Mouse (Mus musculus): Measurements from ENCODE around the gene Ugt1a6b. TPM values are rescaled to one million over a fixed set of nuclear protein-coding genes. Genes with fewer than 3 reads are reported as not detected.
"Not testable (repeated sequence)": the region's sequence is repeated elsewhere in the genome, so short reads cannot be mapped to it uniquely, and the experiment has no call there.

Ugt1a6b gene
- total and polyA plus RNA-seq, 2 experiments from 2014 or later: 2.0 to 2.9 TPM

GRCm38 (mm10) chr1:88125827-88126360, 22.8 kb downstream of the Ugt1a6b start:
- H3K9me3 ChIP-seq (ENCODE audit: low read length); H3K27ac ChIP-seq (ENCODE audit: low read depth, low read length); ATAC-seq; H3K27me3 ChIP-seq (ENCODE audit: insufficient read depth, low read length); DNase-seq; H3K36me3 ChIP-seq (ENCODE audit: insufficient read depth); H3K9ac ChIP-seq; H3K4me3 ChIP-seq (ENCODE audit: low read depth, low read length); H3K4me2 ChIP-seq (ENCODE audit: low read depth); H3K4me1 ChIP-seq (ENCODE audit: insufficient read depth): not testable (repeated sequence)
- peak; percentile 32 for TF ChIP-seq CTCF (IDR thresholded peaks at IDR 0.05; ENCODE audit: low read depth)
- WGBS: 74% methylated on average over 4 of the region's 4 CpGs

- not testable (repeated sequence) for H3K27me3 ChIP-seq (ENCODE audit: insufficient read depth, low read length); H3K9ac ChIP-seq; ATAC-seq; H3K4me2 ChIP-seq (ENCODE audit: low read depth); H3K4me1 ChIP-seq (ENCODE audit: insufficient read depth); H3K36me3 ChIP-seq (ENCODE audit: insufficient read depth); H3K9me3 ChIP-seq (ENCODE audit: low read length); H3K27ac ChIP-seq (ENCODE audit: low read depth, low read length); DNase-seq; H3K4me3 ChIP-seq (ENCODE audit: low read depth, low read length)
- 96% methylated on average over 2 of the region's 2 CpGs for WGBS
Observed at GRCm38 (mm10) chr1:88129091-88129490, 26.0 kb downstream of the Ugt1a6b start.

GRCm38 (mm10) chr1:88130223-88130622, 27.2 kb downstream of the Ugt1a6b start:
- not testable (repeated sequence) for H3K4me2 ChIP-seq (ENCODE audit: low read depth); ATAC-seq; H3K9ac ChIP-seq; H3K4me3 ChIP-seq (ENCODE audit: low read depth, low read length); H3K27me3 ChIP-seq (ENCODE audit: insufficient read depth, low read length); H3K9me3 ChIP-seq (ENCODE audit: low read length); H3K27ac ChIP-seq (ENCODE audit: low read depth, low read length); H3K4me1 ChIP-seq (ENCODE audit: insufficient read depth); H3K36me3 ChIP-seq (ENCODE audit: insufficient read depth); DNase-seq
- WGBS: 94% methylated on average over 1 of the region's 1 CpGs

- peak; percentile 25 for ATAC-seq
- Histone ChIP-seq H3K4me1 (ENCODE audit: insufficient read depth) (no peaks in the 10 kb centered on the region), H3K9ac (no peak overlapping the region), H3K27me3 (ENCODE audit: insufficient read depth, low read length) (no peaks in the 10 kb centered on the region), H3K27ac (ENCODE audit: low read depth, low read length) (peak overlapping the region; percentile 45; the same call in 1 of the 2 replicates), H3K9me3 (ENCODE audit: low read length) (no peaks in the 10 kb centered on the region), H3K36me3 (ENCODE audit: insufficient read depth) (no peaks in the 10 kb centered on the region), H3K4me3 (ENCODE audit: low read depth, low read length) (no peak overlapping the region), H3K4me2 (ENCODE audit: low read depth) (no peak overlapping the region)
- no peak for DNase-seq
- 28% methylated on average over 3 of the region's 3 CpGs for whole genome bisulfite sequencing
- TF ChIP-seq CTCF (IDR thresholded peaks at IDR 0.05; ENCODE audit: low read depth): no peak
Observed at GRCm38 (mm10) chr1:88133908-88134456, 30.9 kb downstream of the Ugt1a6b start.

DNA sequence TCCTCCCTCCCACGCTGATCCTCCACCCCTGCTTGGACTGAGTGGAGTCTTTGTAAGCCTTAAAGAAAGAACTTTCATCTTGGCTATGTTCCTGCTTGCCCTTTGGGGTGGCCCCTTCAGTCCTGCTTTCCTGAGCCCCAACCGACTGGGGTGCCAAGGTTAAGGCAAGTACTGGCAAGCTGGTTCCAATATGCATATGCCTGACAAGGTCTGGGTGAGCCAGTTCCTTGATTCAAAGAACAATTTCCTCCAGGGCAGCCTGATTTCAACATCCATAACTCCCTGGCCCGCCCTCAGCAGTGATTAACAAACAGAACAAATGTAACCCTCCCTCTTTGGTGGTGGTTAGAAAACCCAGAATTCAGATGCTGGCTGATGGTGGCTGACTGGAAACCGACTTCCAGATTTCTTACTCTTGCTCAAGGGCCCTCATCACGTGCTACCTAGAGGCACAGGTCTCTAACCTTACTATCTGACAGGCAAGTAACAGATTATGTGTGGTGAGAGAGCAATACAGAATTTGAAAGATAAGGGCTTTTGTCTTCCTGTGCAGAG, 31.5 kb downstream of the Ugt1a6b start, which contains the start of gene Ugt1a6a:
Gene Ugt1a6a (plus strand): TSS at position 353 of the 555 bp plus-strand sequence.
- ATAC-seq (peak; percentile 85), DNase-seq (peak; percentile 47)
- not testable (repeated sequence) for H3K4me1 ChIP-seq (ENCODE audit: insufficient read depth); H3K4me2 ChIP-seq (ENCODE audit: low read depth); H3K9ac ChIP-seq; H3K27me3 ChIP-seq (ENCODE audit: insufficient read depth, low read length); H3K36me3 ChIP-seq (ENCODE audit: insufficient read depth); H3K9me3 ChIP-seq (ENCODE audit: low read length); H3K4me3 ChIP-seq (ENCODE audit: low read depth, low read length)
- WGBS: 32% methylated on average over 5 of the region's 5 CpGs
- peak within 1 kb of the TSS; percentile 45; the same call in 1 of the 2 replicates for H3K27ac ChIP-seq (ENCODE audit: low read depth, low read length)

DNA sequence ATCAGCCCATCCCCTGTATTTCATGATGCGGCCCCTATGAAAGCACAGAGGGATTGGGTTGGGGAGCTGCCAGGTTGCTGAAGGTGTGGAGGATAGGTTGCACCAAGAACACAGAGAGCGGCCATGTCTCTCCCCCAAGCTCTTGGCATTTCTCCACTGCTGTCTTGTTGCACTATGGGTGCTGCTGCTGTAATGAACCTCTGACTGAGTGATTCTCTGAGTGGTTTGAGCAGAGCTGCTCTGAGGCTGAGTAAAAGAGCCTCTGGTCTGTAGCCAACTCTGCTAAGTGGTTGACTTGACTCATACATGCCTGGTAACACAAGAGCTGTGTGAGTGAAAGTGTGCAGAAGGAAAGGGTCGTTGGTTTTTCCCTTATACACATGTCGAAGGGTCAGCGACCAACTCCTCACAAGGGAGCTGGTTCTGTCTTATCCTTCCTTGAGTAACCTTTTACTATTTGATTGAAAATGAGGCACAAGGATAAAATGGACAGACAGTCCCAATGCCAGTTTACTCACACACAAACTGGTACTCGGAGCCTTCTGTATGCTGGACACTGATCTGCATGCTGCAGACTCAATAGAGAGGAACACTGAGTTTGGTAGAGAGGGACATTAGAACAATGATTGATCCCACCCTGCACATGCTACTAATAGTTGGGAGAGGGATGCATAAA, 32.3 kb downstream of the Ugt1a6b start:
- not testable (repeated sequence) for H3K9ac ChIP-seq; DNase-seq; H3K27me3 ChIP-seq (ENCODE audit: insufficient read depth, low read length); H3K4me3 ChIP-seq (ENCODE audit: low read depth, low read length); H3K27ac ChIP-seq (ENCODE audit: low read depth, low read length); H3K4me1 ChIP-seq (ENCODE audit: insufficient read depth); H3K4me2 ChIP-seq (ENCODE audit: low read depth); H3K36me3 ChIP-seq (ENCODE audit: insufficient read depth); H3K9me3 ChIP-seq (ENCODE audit: low read length)
- ATAC-seq: peak; percentile 36; the same call in 1 of the 2 replicates
- 74% methylated on average over 5 of the region's 6 CpGs for WGBS

GRCm38 (mm10) chr1:88136646-88137045, 33.6 kb downstream of the Ugt1a6b start:
- H3K4me2 ChIP-seq (ENCODE audit: low read depth): no peak overlapping the region
- 60% methylated on average over 2 of the region's 2 CpGs for WGBS
- H3K9me3 ChIP-seq (ENCODE audit: low read length): no peaks in the 10 kb centered on the region
- H3K27me3 ChIP-seq (ENCODE audit: insufficient read depth, low read length): no peaks in the 10 kb centered on the region
- no peak for ATAC-seq
- no peak for DNase-seq
- H3K36me3 ChIP-seq (ENCODE audit: insufficient read depth): no peaks in the 10 kb centered on the region
- TF ChIP-seq CTCF (IDR thresholded peaks at IDR 0.05; ENCODE audit: low read depth): no peak
- no peak overlapping the region for H3K9ac ChIP-seq
- no peak overlapping the region for H3K27ac ChIP-seq (ENCODE audit: low read depth, low read length)
- no peak overlapping the region for H3K4me3 ChIP-seq (ENCODE audit: low read depth, low read length)
- no peaks in the 10 kb centered on the region for H3K4me1 ChIP-seq (ENCODE audit: insufficient read depth)

All from forebrain, postnatal 0 days (tissue).